Mouse (Mus musculus) embryonic facial prominence, embryonic 14.5 days (tissue): ENCODE measurements at regions not wholly inside any gene's neighbourhood (a gene's known extent, or its start where the extent isn't known, plus 50 kb on each side); places are given as distances from the start of the nearest gene placed in this dataset.

Source experiments
- ATAC-seq: fragments of 200-750 bp; cut with Nextera tagmentation; 2 replicates; pipeline ENCODE4 v1.8.0; 2017; ENCODE audit warnings: low read depth, moderate number of reproducible peaks, moderate TSS enrichment
- DNase-seq: peaks from one replicate; pipeline ENCODE4 v3.0.0-alpha.2; 2015; ENCODE audit warnings: low spot score
- H3K27ac ChIP-seq: fragments of 300-500 bp; sonication (generic); replicated peaks from 2 replicates; pipeline ENCODE4 v1.5.1; 2014; ENCODE audit warnings: low read depth, mild to moderate bottlenecking, low read length, moderate library complexity
- H3K27me3 ChIP-seq: fragments of 300-500 bp; sonication (generic); replicated peaks from 2 replicates; pipeline ENCODE4 v1.6.1; 2014; ENCODE audit warnings: low read length; ENCODE audit not compliant: control insufficient read depth, insufficient read depth
- H3K36me3 ChIP-seq: fragments of 300-500 bp; sonication (generic); 2 replicates; pipeline ENCODE4 v1.6.1; 2014; ENCODE audit warnings: low read length, mixed read lengths; ENCODE audit not compliant: control insufficient read depth, insufficient read depth
- H3K4me1 ChIP-seq: fragments of 300-500 bp; sonication (generic); 2 replicates; pipeline ENCODE4 v1.6.1; 2014; ENCODE audit warnings: antibody characterized with exemption, low read length; ENCODE audit not compliant: control insufficient read depth, insufficient read depth
- H3K4me2 ChIP-seq: fragments of 300-500 bp; sonication (generic); 2 replicates; pipeline ENCODE4 v1.6.1; 2014; ENCODE audit warnings: low read depth, mild to moderate bottlenecking, low read length, moderate library complexity, mixed read lengths
- H3K4me3 ChIP-seq: fragments of 300-500 bp; sonication (generic); 2 replicates; pipeline ENCODE4 v1.5.1; 2014; ENCODE audit warnings: low read depth, mild to moderate bottlenecking, low read length
- H3K9ac ChIP-seq: fragments of 300-500 bp; sonication (generic); 2 replicates; pipeline ENCODE4 v1.6.1; 2014; ENCODE audit warnings: low read depth, mild to moderate bottlenecking, low read length, moderate library complexity, mixed read lengths
- H3K9me3 ChIP-seq: fragments of 300-500 bp; sonication (generic); 2 replicates; pipeline ENCODE4 v1.6.1; 2016; ENCODE audit warnings: low read length; ENCODE audit not compliant: control insufficient read depth
- WGBS: fragments of 180-500 bp; shearing (Covaris S2); extraction: QIAGEN DNeasy Blood & Tissue Kit; methylation state at CpG from one replicate; pipeline ENCODE4 v1.1.7; 2014; 5-methylcytosine and 5-hydroxymethylcytosine counted together

- DNase-seq (no peak), ATAC-seq (no peak)
- Histone ChIP-seq H3K36me3 (no peaks in the 10 kb centered on the region), H3K4me3 (no peak overlapping the region), H3K4me2 (no peak overlapping the region), H3K4me1 (no peaks in the 10 kb centered on the region), H3K9ac (no peak overlapping the region), H3K27me3 (no peaks in the 10 kb centered on the region), H3K9me3 (no peaks in the 10 kb centered on the region), H3K27ac (no peak overlapping the region)
- 54% methylated on average over 5 of the region's 5 CpGs for WGBS
These were observed 136.1 kb upstream of the 9330182O14Rik start for GRCm38 (mm10) chr15:39998063-39998462.

- Histone ChIP-seq H3K36me3 (no peaks in the 10 kb centered on the region), H3K9me3 (no peaks in the 10 kb centered on the region), H3K4me1 (no peaks in the 10 kb centered on the region), H3K9ac (no peak overlapping the region), H3K27ac (no peak overlapping the region), H3K4me3 (no peak overlapping the region), H3K27me3 (no peaks in the 10 kb centered on the region), H3K4me2 (no peak overlapping the region)
- DNase-seq (no peak), ATAC-seq (no peak)
- 75% methylated on average over 5 of the region's 5 CpGs for WGBS
These were observed 134.1 kb upstream of the 9330182O14Rik start for GRCm38 (mm10) chr15:40000022-40000421.

- Histone ChIP-seq H3K27me3 (no peaks in the 10 kb centered on the region), H3K4me1 (no peaks in the 10 kb centered on the region), H3K4me2 (no peak overlapping the region), H3K4me3 (no peak overlapping the region), H3K9ac (no peak overlapping the region), H3K36me3 (no peaks in the 10 kb centered on the region), H3K9me3 (no peaks in the 10 kb centered on the region), H3K27ac (no peak overlapping the region)
- DNase-seq: peak; percentile 61
- 0 out of 2 replicates have a peak, but pooled peaks have one; percentile 41 for ATAC-seq
- 65% methylated on average over 16 of the region's 16 CpGs for WGBS
These were observed 129.1 kb upstream of the 9330182O14Rik start for GRCm38 (mm10) chr15:40005096-40005495.

- H3K4me2 ChIP-seq: no peak overlapping the region
These were observed 126.3 kb upstream of the 9330182O14Rik start for GRCm38 (mm10) chr15:40007844-40008243.

GRCm38 (mm10) chr15:40013833-40014232 lies 120.3 kb upstream of the 9330182O14Rik start:
- H3K36me3 ChIP-seq: no peaks in the 10 kb centered on the region
- ATAC-seq: no peak
- no peak overlapping the region for H3K9ac ChIP-seq
- H3K27me3 ChIP-seq: no peaks in the 10 kb centered on the region; the same call in 1 of the 2 replicates
- no peaks in the 10 kb centered on the region for H3K4me1 ChIP-seq
- WGBS: 93% methylated on average over 3 of the region's 3 CpGs
- DNase-seq: no peak
- no peak overlapping the region for H3K4me2 ChIP-seq
- H3K27ac ChIP-seq: no peak overlapping the region
- no peaks in the 10 kb centered on the region for H3K9me3 ChIP-seq
- no peak overlapping the region for H3K4me3 ChIP-seq

More at GRCm38 (mm10) chr15:40007844-40008243, 126.3 kb upstream of the 9330182O14Rik start:
- Histone ChIP-seq H3K4me3 (no peak overlapping the region), H3K36me3 (no peaks in the 10 kb centered on the region), H3K9me3 (no peaks in the 10 kb centered on the region), H3K27me3 (no peaks in the 10 kb centered on the region), H3K4me1 (no peaks in the 10 kb centered on the region), H3K9ac (no peak overlapping the region), H3K27ac (no peak overlapping the region)
- ATAC-seq: peak; percentile 77
- whole genome bisulfite sequencing: 14% methylated on average over 5 of the region's 5 CpGs
- peak; percentile 74 for DNase-seq

- no peaks in the 10 kb centered on the region; the same call in 1 of the 2 replicates for H3K27me3 ChIP-seq
- no peak for DNase-seq
- no peak overlapping the region for H3K4me2 ChIP-seq
- no peaks in the 10 kb centered on the region for H3K9me3 ChIP-seq
- no peak overlapping the region for H3K4me3 ChIP-seq
- 77% methylated on average over 2 of the region's 2 CpGs for WGBS
- no peaks in the 10 kb centered on the region for H3K36me3 ChIP-seq
- no peak overlapping the region for H3K27ac ChIP-seq
- ATAC-seq: no peak
- no peak overlapping the region for H3K9ac ChIP-seq
- peaks cover 6% of the 10 kb centered on the region; the same call in 1 of the 2 replicates for H3K4me1 ChIP-seq
These were observed 117.1 kb upstream of the 9330182O14Rik start for GRCm38 (mm10) chr15:40017019-40017418.

- no peak for DNase-seq
- Histone ChIP-seq H3K4me1 (peaks cover 6% of the 10 kb centered on the region; the same call in 1 of the 2 replicates), H3K9ac (no peak overlapping the region), H3K4me3 (no peak overlapping the region), H3K27ac (no peak overlapping the region), H3K4me2 (no peak overlapping the region), H3K9me3 (no peaks in the 10 kb centered on the region), H3K27me3 (no peaks in the 10 kb centered on the region; the same call in 1 of the 2 replicates), H3K36me3 (no peaks in the 10 kb centered on the region)
- no peak for ATAC-seq
- WGBS: 42% methylated on average over 6 of the region's 6 CpGs
These were observed 116.6 kb upstream of the 9330182O14Rik start for GRCm38 (mm10) chr15:40017597-40017996.

- 35% methylated on average over 12 of the region's 12 CpGs for WGBS
- peak; percentile 42 for DNase-seq
- no peaks in the 10 kb centered on the region; the same call in 1 of the 2 replicates for H3K27me3 ChIP-seq
- H3K9me3 ChIP-seq: no peaks in the 10 kb centered on the region
- no peaks in the 10 kb centered on the region for H3K36me3 ChIP-seq
- no peak overlapping the region for H3K27ac ChIP-seq
- H3K9ac ChIP-seq: no peak overlapping the region
- no peak for ATAC-seq
- no peak overlapping the region for H3K4me2 ChIP-seq
- H3K4me3 ChIP-seq: no peak overlapping the region
- peaks cover 6% of the 10 kb centered on the region; the same call in 1 of the 2 replicates for H3K4me1 ChIP-seq
These were observed 115.9 kb upstream of the 9330182O14Rik start for GRCm38 (mm10) chr15:40018047-40018791.

- Histone ChIP-seq H3K4me2 (no peak overlapping the region), H3K27ac (no peak overlapping the region), H3K9ac (no peak overlapping the region), H3K27me3 (no peaks in the 10 kb centered on the region; the same call in 1 of the 2 replicates), H3K9me3 (no peaks in the 10 kb centered on the region), H3K4me1 (peaks cover 6% of the 10 kb centered on the region; the same call in 1 of the 2 replicates), H3K36me3 (no peaks in the 10 kb centered on the region), H3K4me3 (no peak overlapping the region)
- WGBS: 52% methylated on average over 8 of the region's 8 CpGs
- DNase-seq (no peak), ATAC-seq (no peak)
These were observed 115.4 kb upstream of the 9330182O14Rik start for GRCm38 (mm10) chr15:40018792-40019151.
